In the genomic region with DNA sequence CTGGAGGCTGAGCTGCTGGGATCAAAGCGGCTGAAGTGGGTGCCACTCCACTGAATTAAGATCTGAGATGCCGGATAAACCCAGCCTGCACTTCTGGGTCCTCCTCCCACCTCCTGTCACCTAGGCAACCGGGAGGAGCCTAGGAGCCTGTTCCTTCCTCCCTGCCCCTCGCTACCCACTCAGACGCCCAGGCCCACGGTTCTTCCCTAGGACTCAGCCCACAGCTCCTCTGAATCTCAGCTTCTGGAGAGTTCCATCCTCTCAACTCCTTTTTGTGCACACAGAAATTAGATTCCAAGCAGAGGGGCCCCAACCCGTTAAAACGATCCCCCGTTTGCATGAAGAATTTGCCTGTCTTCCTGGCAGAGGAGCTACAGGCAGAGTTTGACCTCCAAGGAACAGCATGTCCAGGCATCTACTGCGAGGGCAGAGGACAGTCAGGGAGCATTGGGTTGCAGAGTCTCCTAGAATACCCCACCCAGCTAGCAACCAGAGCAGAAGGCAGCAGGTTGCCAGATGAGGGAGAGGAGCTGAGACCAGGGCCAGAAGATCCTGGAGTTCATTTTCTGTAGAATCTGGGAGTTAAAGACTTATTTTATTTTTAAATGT, we compare ENCODE assay signal across 8 mouse cellular contexts.
DNase-seq lines count a peak whose midpoint lies in the region; ATAC-seq lines count a peak whose summit lies in the region.

No protein-coding gene starts in this region.

- peak overlapping the region; percentile 49 for H3K4me2 ChIP-seq in hindbrain, embryonic 15.5 days

- H3K27ac ChIP-seq in hindbrain, embryonic 15.5 days (replicated peaks): peak overlapping the region; percentile 63

- peaks cover 7% of the 10 kb centered on the region; the same call in 1 of the 2 replicates for H3K9me3 ChIP-seq in hindbrain, embryonic 15.5 days

- no peaks in the 10 kb centered on the region for H3K27me3 ChIP-seq in hindbrain, embryonic 15.5 days

- H3K4me3 ChIP-seq in hindbrain, embryonic 15.5 days: peak overlapping the region; percentile 13

- peak; percentile 37 to 38 for DNase-seq in adrenal gland, adult 18-20 months (ENCODE audit: low spot score in 2 of 2)
- peak; percentile 86 for DNase-seq in embryo, embryonic 10 days (ENCODE audit: low spot score)
- peak; percentile 23 for DNase-seq in gastrocnemius, postnatal 10 days
- DNase-seq in layer of hippocampus, postnatal 25 days (ENCODE audit: extremely low spot score in 1 of 2, low spot score in 1 of 2): peak; percentile 31 to 53
- DNase-seq in lung, postnatal 14 days: peak; percentile 71
- DNase-seq in right cerebral cortex, adult 18-20 months: peak; percentile 94
- DNase-seq in natural killer cell, adult 2 months (ENCODE audit: low spot score in 2 of 2): no peak

- H3K36me3 ChIP-seq in hindbrain, embryonic 15.5 days: no peaks in the 10 kb centered on the region

- WGBS in hindbrain, embryonic 15.5 days: 2% methylated on average over 10 of the region's 10 CpGs

- no peak overlapping the region for H3K9ac ChIP-seq in hindbrain, embryonic 15.5 days

- H3K4me1 ChIP-seq in hindbrain, embryonic 15.5 days (replicated peaks): peaks cover 13% of the 10 kb centered on the region

- ATAC-seq in hindbrain, embryonic 15.5 days (ENCODE audit: low FRiP score, low read depth): peak; percentile 87

Comparison
In these comparisons a context has a peak if more than half of its experiments do, and no peak if none do; other contexts are left out.
1. DNase-seq: peak in adrenal gland, adult 18-20 months (2 of 2), embryo, embryonic 10 days (single experiment), gastrocnemius, postnatal 10 days (single experiment), layer of hippocampus, postnatal 25 days (2 of 2), lung, postnatal 14 days (single experiment) and right cerebral cortex, adult 18-20 months (single experiment); none in natural killer cell, adult 2 months (0 of 2).